Mouse (Mus musculus) midbrain, postnatal 0 days (tissue): ENCODE measurements around the gene Vps13a. TPM values are rescaled to one million over a fixed set of nuclear protein-coding genes. Genes with fewer than 3 reads are reported as not detected.

Experiments used
- ATAC-seq: fragments of 200-750 bp; cut with Nextera tagmentation; 2 replicates; pipeline ENCODE4 v1.8.0; 2017; ENCODE audit warnings: moderate number of reproducible peaks, mild to moderate bottlenecking, moderate TSS enrichment, moderate library complexity; ENCODE audit not compliant: low FRiP score
- DNase-seq: peaks from one replicate; pipeline ENCODE4 v3.0.0-alpha.2; 2015; ENCODE audit warnings: low spot score
- H3K27ac ChIP-seq: fragments of 300-500 bp; sonication (generic); 2 replicates; pipeline ENCODE4 v1.5.1; 2014; ENCODE audit warnings: low read depth, mild to moderate bottlenecking, low read length, mixed read lengths
- H3K27me3 ChIP-seq: fragments of 300-500 bp; sonication (generic); 2 replicates; pipeline ENCODE4 v1.6.1; 2014; ENCODE audit warnings: low read length, control low read depth, mixed read lengths; ENCODE audit not compliant: insufficient read depth
- H3K36me3 ChIP-seq: fragments of 300-500 bp; sonication (generic); 2 replicates; pipeline ENCODE4 v1.6.1; 2014; ENCODE audit warnings: low read length, control low read depth, mixed read lengths; ENCODE audit not compliant: insufficient read depth
- H3K4me1 ChIP-seq: fragments of 300-500 bp; sonication (generic); 2 replicates; pipeline ENCODE4 v1.6.1; 2014; ENCODE audit warnings: mild to moderate bottlenecking, control low read depth, antibody characterized with exemption, low read length, mixed read lengths; ENCODE audit not compliant: insufficient read depth
- H3K4me2 ChIP-seq: fragments of 300-500 bp; sonication (generic); 2 replicates; pipeline ENCODE4 v1.6.1; 2014; ENCODE audit warnings: low read depth, mild to moderate bottlenecking, low read length, mixed read lengths; ENCODE audit not compliant: poor library complexity, severe bottlenecking
- H3K4me3 ChIP-seq: fragments of 300-500 bp; sonication (generic); 2 replicates; pipeline ENCODE4 v1.5.1; 2014; ENCODE audit warnings: low read depth, mild to moderate bottlenecking, low read length, moderate library complexity
- H3K9ac ChIP-seq: fragments of 300-500 bp; sonication (generic); replicated peaks from 2 replicates; pipeline ENCODE4 v1.6.1; 2014; ENCODE audit warnings: mild to moderate bottlenecking, low read length, moderate library complexity, mixed read lengths; ENCODE audit not compliant: poor library complexity, severe bottlenecking
- H3K9me3 ChIP-seq: fragments of 300-500 bp; sonication (generic); 2 replicates; pipeline ENCODE4 v1.6.1; 2016; ENCODE audit warnings: low read length, control low read depth
- CTCF ChIP-seq: IDR thresholded peaks from 2 replicates; pipeline ENCODE4 v1.5.1; 2016; ENCODE audit warnings: antibody characterized with exemption, mild to moderate bottlenecking
- WGBS: fragments of 180-500 bp; shearing (Covaris S2); extraction: QIAGEN DNeasy Blood & Tissue Kit; methylation state at CpG from one replicate; pipeline ENCODE4 v1.1.7; 2014; 5-methylcytosine and 5-hydroxymethylcytosine counted together
- polyA plus RNA-seq: library from polyadenylated mRNA; unstranded; fragments of >200 nt; fragmentation: Nextera tagmentation; extraction: Ambion mirVana; gene quantifications from 2 replicates; pipeline ENCODE4 v1.2.1, GENCODE M21; 2015
- total RNA-seq: library from RNA; depleted of rRNA; stranded (reverse); fragments of >200 nt; gene quantifications from 2 replicates; pipeline ENCODE4 v1.2.3, GENCODE M21; 2014

Vps13a gene
- total and polyA plus RNA-seq, 2 experiments from 2014 or later: 6.5 to 15.9 TPM

GRCm38 (mm10) chr19:16784879-16785278, 4.1 kb upstream of the Vps13a start:
- Histone ChIP-seq H3K27ac (no peak overlapping the region), H3K27me3 (peaks cover 16% of the 10 kb centered on the region; the same call in 1 of the 2 replicates), H3K9me3 (no peaks in the 10 kb centered on the region), H3K4me2 (no peak overlapping the region), H3K9ac (no peak overlapping the region), H3K36me3 (no peaks in the 10 kb centered on the region), H3K4me3 (no peak overlapping the region), H3K4me1 (no peaks in the 10 kb centered on the region)
- 23% methylated on average over 3 of the region's 3 CpGs for WGBS
- ATAC-seq (no peak), DNase-seq (peak; percentile 63)
- peak; percentile 78 for TF ChIP-seq CTCF

- peaks cover 16% of the 10 kb centered on the region; the same call in 1 of the 2 replicates for H3K27me3 ChIP-seq
- peak; percentile 1 for DNase-seq
- H3K4me3 ChIP-seq: peak overlapping the region; percentile 84
- no peaks in the 10 kb centered on the region for H3K36me3 ChIP-seq
- ATAC-seq: no peak
- no peak for TF ChIP-seq CTCF
- H3K9me3 ChIP-seq: no peaks in the 10 kb centered on the region
- H3K9ac ChIP-seq: no peak overlapping the region
- H3K4me1 ChIP-seq: no peaks in the 10 kb centered on the region
- H3K27ac ChIP-seq: no peak overlapping the region
- H3K4me2 ChIP-seq: peak overlapping the region; percentile 99
- WGBS: 12% methylated on average over 10 of the region's 10 CpGs
Observed at GRCm38 (mm10) chr19:16781406-16782019, 780 bp upstream of the Vps13a start.

GRCm38 (mm10) chr19:16780251-16780783, 416 bp downstream of the Vps13a start:
- Histone ChIP-seq H3K4me1 (no peaks in the 10 kb centered on the region), H3K36me3 (no peaks in the 10 kb centered on the region), H3K4me3 (peak overlapping the region; percentile 84), H3K9me3 (no peaks in the 10 kb centered on the region), H3K27me3 (peaks cover 16% of the 10 kb centered on the region; the same call in 1 of the 2 replicates), H3K27ac (no peak overlapping the region), H3K4me2 (peak overlapping the region; percentile 99), H3K9ac (peak overlapping the region; percentile 63)
- no peak for TF ChIP-seq CTCF
- WGBS: 0% methylated on average over 44 of the region's 55 CpGs
- DNase-seq: peak; percentile 1
- peak; percentile 53 for ATAC-seq

GRCm38 (mm10) chr19:16779786-16780185, 947 bp downstream of the Vps13a start:
- H3K9me3 ChIP-seq: no peaks in the 10 kb centered on the region
- H3K27me3 ChIP-seq: peaks cover 16% of the 10 kb centered on the region; the same call in 1 of the 2 replicates
- no peak for DNase-seq
- H3K4me3 ChIP-seq: peak overlapping the region; percentile 84
- H3K9ac ChIP-seq: peak overlapping the region; percentile 63; the same call in 1 of the 2 replicates
- no peaks in the 10 kb centered on the region for H3K4me1 ChIP-seq
- H3K36me3 ChIP-seq: no peaks in the 10 kb centered on the region
- no peak overlapping the region for H3K27ac ChIP-seq
- WGBS: 15% methylated on average over 8 of the region's 8 CpGs
- TF ChIP-seq CTCF: no peak
- no peak for ATAC-seq
- H3K4me2 ChIP-seq: peak overlapping the region; percentile 99

GRCm38 (mm10) chr19:16779281-16779680, 1.5 kb downstream of the Vps13a start:
- TF ChIP-seq CTCF: no peak
- H3K27ac ChIP-seq: no peak overlapping the region
- H3K9ac ChIP-seq: no peak overlapping the region
- no peak overlapping the region for H3K4me2 ChIP-seq
- H3K9me3 ChIP-seq: no peaks in the 10 kb centered on the region
- WGBS: 67% methylated on average over 5 of the region's 5 CpGs
- ATAC-seq (no peak), DNase-seq (no peak)
- no peaks in the 10 kb centered on the region for H3K4me1 ChIP-seq
- H3K4me3 ChIP-seq: no peak overlapping the region
- peaks cover 15% of the 10 kb centered on the region; the same call in 1 of the 2 replicates for H3K27me3 ChIP-seq
- no peaks in the 10 kb centered on the region for H3K36me3 ChIP-seq

- no peak for DNase-seq
Observed at GRCm38 (mm10) chr19:16778578-16778977, 2.2 kb downstream of the Vps13a start.

More at GRCm38 (mm10) chr19:16778578-16778977, 2.2 kb downstream of the Vps13a start:
- WGBS: 78% methylated on average over 6 of the region's 6 CpGs
- Histone ChIP-seq H3K4me3 (no peak overlapping the region), H3K4me1 (no peaks in the 10 kb centered on the region), H3K27ac (no peak overlapping the region), H3K9me3 (no peaks in the 10 kb centered on the region), H3K9ac (no peak overlapping the region), H3K27me3 (peaks cover 9% of the 10 kb centered on the region; the same call in 1 of the 2 replicates), H3K4me2 (no peak overlapping the region), H3K36me3 (no peaks in the 10 kb centered on the region)
- ATAC-seq: no peak
- TF ChIP-seq CTCF: no peak
